Mouse (Mus musculus) stomach, embryonic 15.5 days (tissue): ENCODE results near the gene Mycbp. TPM values are rescaled to one million over a fixed set of nuclear protein-coding genes. Genes with fewer than 3 reads are reported as not detected.

ENCODE experiments used
- ATAC-seq: fragments of 200-750 bp; cut with Nextera tagmentation; 2 replicates; pipeline ENCODE4 v1.8.0; 2017; ENCODE audit warnings: low read depth, moderate number of reproducible peaks, moderate TSS enrichment; ENCODE audit not compliant: insufficient read depth, low FRiP score
- H3K27ac ChIP-seq: fragments of 300-500 bp; sonication (generic); 2 replicates; pipeline ENCODE4 v1.5.1; 2015; ENCODE audit warnings: mild to moderate bottlenecking, inconsistent platforms
- H3K27me3 ChIP-seq: fragments of 300-500 bp; sonication (generic); replicated peaks from 2 replicates; pipeline ENCODE4 v1.6.1; 2015; ENCODE audit warnings: inconsistent platforms
- H3K36me3 ChIP-seq: fragments of 300-500 bp; sonication (generic); 2 replicates; pipeline ENCODE4 v1.6.1; 2015; ENCODE audit warnings: inconsistent platforms
- H3K4me1 ChIP-seq: fragments of 300-500 bp; sonication (generic); 2 replicates; pipeline ENCODE4 v1.6.1; 2015; ENCODE audit warnings: inconsistent platforms
- H3K4me2 ChIP-seq: fragments of 300-500 bp; sonication (generic); 2 replicates; pipeline ENCODE4 v1.6.1; 2015; ENCODE audit warnings: mild to moderate bottlenecking, inconsistent platforms
- H3K4me3 ChIP-seq: fragments of 300-500 bp; sonication (generic); replicated peaks from 2 replicates; pipeline ENCODE4 v1.5.1; 2015; ENCODE audit warnings: inconsistent platforms
- H3K9ac ChIP-seq: fragments of 300-500 bp; sonication (generic); 2 replicates; pipeline ENCODE4 v1.6.1; 2015; ENCODE audit warnings: inconsistent platforms
- H3K9me3 ChIP-seq: fragments of 300-500 bp; sonication (generic); 2 replicates; pipeline ENCODE4 v1.6.1; 2016; ENCODE audit warnings: inconsistent platforms
- WGBS: fragments of 180-500 bp; shearing (Covaris S2); methylation state at CpG from one replicate; pipeline ENCODE4 v1.1.7; 2015; 5-methylcytosine and 5-hydroxymethylcytosine counted together
- polyA plus RNA-seq: library from polyadenylated mRNA; unstranded; fragments of >200 nt; fragmentation: Nextera tagmentation; extraction: Ambion mirVana; gene quantifications from 2 replicates; pipeline ENCODE4 v1.2.1, GENCODE M21; 2015

The Mycbp gene
- polyA plus RNA-seq, 1 experiment from 2014 or later, result 93.2 TPM

DNA sequence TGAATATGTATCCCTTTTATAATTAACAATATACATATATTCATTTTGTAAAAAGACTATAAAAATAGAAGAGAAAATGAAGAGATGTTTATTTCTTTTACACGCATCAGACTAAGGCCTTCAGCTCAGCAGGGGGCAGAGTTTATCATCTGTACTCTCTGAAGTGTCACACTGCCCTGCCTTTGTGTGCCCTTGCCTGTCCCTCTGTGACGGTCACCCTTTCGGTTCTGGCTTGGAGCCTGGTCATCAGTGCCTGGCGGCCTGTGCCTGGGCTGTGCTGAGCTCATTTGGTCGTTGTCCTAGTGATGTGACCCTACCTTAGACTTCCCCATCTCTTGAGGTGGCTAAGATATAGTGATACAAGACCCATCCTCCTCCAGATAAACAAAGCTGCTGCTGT is 42.5 kb downstream of the Mycbp start:
- H3K36me3 ChIP-seq, result no peaks in the 10 kb centered on the region
- WGBS, result 48% methylated on average over 5 of the region's 5 CpGs
- no peak for ATAC-seq
- no peak overlapping the region for H3K4me2 ChIP-seq
- H3K4me3 ChIP-seq, result no peak overlapping the region
- no peaks in the 10 kb centered on the region for H3K4me1 ChIP-seq
- no peak overlapping the region for H3K27ac ChIP-seq
- no peaks in the 10 kb centered on the region for H3K9me3 ChIP-seq
- no peaks in the 10 kb centered on the region for H3K27me3 ChIP-seq
- no peak overlapping the region for H3K9ac ChIP-seq

DNA sequence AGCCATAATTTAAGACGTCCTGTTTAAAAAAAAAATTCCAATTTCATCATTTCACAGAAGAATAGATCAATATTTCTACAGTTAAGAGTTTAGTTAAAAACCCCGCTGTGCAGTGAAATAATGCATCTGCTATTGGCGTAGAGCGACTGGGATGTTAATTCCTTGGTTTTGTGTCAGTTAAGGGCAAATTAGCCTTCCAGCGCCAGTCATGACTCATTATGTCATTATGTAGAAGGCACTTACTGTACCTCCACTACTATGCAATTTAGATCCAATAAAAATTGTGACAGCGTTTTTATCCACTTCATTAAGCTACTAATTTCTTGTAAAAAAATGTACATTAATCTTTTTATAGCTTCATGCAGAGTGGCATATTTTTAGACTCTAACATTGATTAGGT is 44.3 kb downstream of the Mycbp start:
- H3K27ac ChIP-seq, result no peak overlapping the region
- H3K27me3 ChIP-seq, result no peaks in the 10 kb centered on the region
- 73% methylated on average over 6 of the region's 6 CpGs for WGBS
- no peaks in the 10 kb centered on the region for H3K36me3 ChIP-seq
- no peak overlapping the region for H3K4me2 ChIP-seq
- H3K9me3 ChIP-seq, result no peaks in the 10 kb centered on the region
- H3K9ac ChIP-seq, result no peak overlapping the region
- H3K4me3 ChIP-seq, result no peak overlapping the region
- no peak for ATAC-seq
- H3K4me1 ChIP-seq, result no peaks in the 10 kb centered on the region

DNA sequence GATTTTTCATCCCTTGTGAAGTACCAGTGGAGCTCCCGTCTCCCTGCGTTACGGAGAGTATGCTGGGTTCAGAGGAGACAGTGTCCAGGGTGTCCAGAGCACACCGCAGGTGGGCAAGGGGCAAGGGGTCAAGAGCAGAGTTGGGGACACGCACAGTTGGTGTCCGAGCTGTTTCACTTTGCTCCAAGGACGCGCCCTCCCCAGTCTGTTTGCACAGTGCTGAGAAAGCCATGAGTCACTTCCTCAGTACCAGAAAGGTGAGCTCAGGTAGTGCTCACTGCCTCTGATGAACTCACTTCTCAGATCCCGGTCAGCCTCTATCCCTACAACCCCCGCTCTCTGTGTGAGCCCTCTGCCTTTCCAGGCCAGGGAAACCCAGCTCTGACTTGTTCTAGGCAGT is 45.0 kb downstream of the Mycbp start:
- no peaks in the 10 kb centered on the region for H3K27me3 ChIP-seq
- H3K4me3 ChIP-seq, result no peak overlapping the region
- H3K4me1 ChIP-seq, result no peaks in the 10 kb centered on the region
- no peaks in the 10 kb centered on the region for H3K36me3 ChIP-seq
- no peak overlapping the region for H3K27ac ChIP-seq
- peak; percentile 84 for ATAC-seq
- WGBS, result 64% methylated on average over 10 of the region's 10 CpGs
- no peak overlapping the region for H3K9ac ChIP-seq
- H3K9me3 ChIP-seq, result no peaks in the 10 kb centered on the region
- H3K4me2 ChIP-seq, result peak overlapping the region; percentile 25; the same call in 1 of the 2 replicates

DNA sequence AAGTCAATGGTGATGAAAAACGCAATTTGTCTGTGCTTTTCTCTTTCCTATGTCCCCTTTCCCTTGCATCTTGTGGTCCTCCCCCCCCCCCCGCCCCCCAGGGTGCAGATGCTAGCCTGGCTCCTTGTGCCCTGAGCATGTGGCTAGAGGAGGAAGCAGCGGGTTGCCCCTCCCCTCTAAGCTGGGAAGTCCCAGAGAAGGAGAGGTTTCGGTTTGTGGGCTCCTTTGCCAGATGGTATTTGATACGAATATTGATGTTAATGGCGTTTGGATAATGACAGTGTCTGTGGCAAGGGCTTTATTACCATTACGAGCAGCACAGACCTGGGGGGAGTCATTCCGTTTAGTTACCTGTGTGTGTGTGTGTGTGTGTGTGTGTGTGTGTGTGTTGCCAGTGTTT is 47.4 kb downstream of the Mycbp start:
- 41% methylated on average over 8 of the region's 8 CpGs for WGBS
- Histone ChIP-seq H3K27ac (no peak overlapping the region), H3K9me3 (no peaks in the 10 kb centered on the region), H3K36me3 (no peaks in the 10 kb centered on the region), H3K4me1 (peaks cover 7% of the 10 kb centered on the region), H3K27me3 (0 out of 2 replicates have a peak, but pooled peaks cover 7% of the 10 kb centered on the region), H3K4me2 (no peak overlapping the region), H3K9ac (no peak overlapping the region), H3K4me3 (no peak overlapping the region)
- ATAC-seq, result no peak

DNA sequence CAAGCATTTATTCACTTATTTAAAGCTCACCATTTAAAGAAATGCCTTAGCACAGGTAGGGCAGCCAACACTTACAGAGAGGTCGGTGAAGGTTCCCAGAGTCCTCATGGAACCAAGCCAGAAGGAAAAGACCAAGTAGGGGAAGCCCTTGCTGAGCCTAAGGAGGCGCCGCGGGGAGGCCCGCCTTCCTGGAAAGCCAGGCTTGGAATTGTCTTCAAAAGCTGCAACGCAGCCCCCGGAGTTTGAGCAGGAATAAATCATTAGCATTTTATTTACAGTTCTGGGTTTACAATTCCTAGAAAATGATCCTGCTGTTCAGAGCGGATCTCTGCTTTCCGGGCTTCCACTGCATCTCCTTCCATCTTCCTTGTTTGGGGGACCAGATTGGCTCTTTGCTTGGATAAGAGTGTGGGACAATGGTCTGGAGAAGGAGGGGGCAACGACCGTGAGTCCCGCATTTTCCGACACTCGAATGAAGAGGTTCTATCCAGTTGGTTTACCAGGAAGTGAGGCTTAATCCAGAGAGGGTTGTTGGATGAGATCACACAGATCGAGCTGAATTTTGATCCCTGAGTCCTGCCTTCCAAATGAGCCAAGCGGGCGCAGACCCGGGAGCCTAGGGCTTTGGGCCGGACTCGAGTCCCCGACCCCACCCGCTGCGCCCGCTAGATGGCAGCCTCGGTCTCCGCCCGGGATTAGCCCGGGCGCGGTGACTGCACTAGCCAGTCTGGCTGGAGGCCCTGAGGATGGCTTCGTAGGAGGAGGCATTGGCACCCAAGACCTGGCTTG is 52.3 kb downstream of the Mycbp start:
- Histone ChIP-seq H3K36me3 (no peaks in the 10 kb centered on the region), H3K27me3 (0 out of 2 replicates have a peak, but pooled peaks cover 7% of the 10 kb centered on the region), H3K4me1 (peaks cover 14% of the 10 kb centered on the region), H3K4me2 (peak overlapping the region; percentile 43), H3K9ac (no peak overlapping the region), H3K9me3 (no peaks in the 10 kb centered on the region), H3K27ac (no peak overlapping the region), H3K4me3 (peak overlapping the region; percentile 17; the same call in 1 of the 2 replicates)
- ATAC-seq, result peak; percentile 65
- 3% methylated on average over 31 of the region's 31 CpGs for WGBS

DNA sequence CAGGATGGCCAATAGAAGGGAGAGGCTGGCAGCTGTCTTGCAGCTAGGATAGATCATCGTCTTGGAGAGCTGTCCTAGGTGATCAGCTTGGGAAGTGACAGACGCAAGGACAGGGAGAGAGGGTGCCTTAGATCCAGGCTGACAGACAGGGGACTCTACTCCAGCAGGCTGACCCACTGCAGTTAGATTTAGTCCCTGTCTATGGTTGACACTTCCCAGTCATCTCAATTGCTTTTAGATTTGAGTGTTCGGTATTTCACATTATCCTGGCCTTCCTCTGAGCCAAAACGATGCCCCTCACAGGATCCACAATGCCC is 52.8 kb downstream of the Mycbp start:
- Histone ChIP-seq H3K27ac (no peak overlapping the region), H3K36me3 (no peaks in the 10 kb centered on the region), H3K27me3 (0 out of 2 replicates have a peak, but pooled peaks cover 7% of the 10 kb centered on the region), H3K9me3 (no peaks in the 10 kb centered on the region), H3K4me3 (peak overlapping the region; percentile 17; the same call in 1 of the 2 replicates), H3K4me1 (peaks cover 14% of the 10 kb centered on the region), H3K4me2 (peak overlapping the region; percentile 43), H3K9ac (no peak overlapping the region)
- WGBS, result 64% methylated on average over 4 of the region's 4 CpGs
- peak; percentile 16; the same call in 1 of the 2 replicates for ATAC-seq

DNA sequence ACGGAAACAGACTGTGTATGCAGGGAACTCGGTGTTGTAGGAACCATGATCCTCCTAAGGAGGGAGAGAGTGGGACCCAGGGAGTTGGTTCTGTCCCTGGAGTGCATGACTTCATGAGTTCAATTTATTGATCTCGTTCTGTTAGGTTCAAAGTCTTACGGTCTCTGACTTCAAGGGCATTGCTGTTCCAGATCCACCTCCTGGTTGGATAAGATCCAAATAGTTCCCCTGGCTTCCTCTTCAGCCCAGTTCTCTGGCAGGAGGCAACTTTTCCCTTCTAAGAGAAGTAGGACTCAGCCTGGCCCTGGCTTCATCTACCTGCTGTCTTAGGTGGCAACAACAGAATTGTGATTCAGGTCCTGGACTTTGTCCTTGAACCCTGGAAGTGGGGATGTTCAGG is 53.3 kb downstream of the Mycbp start:
- no peaks in the 10 kb centered on the region for H3K36me3 ChIP-seq
- no peak overlapping the region for H3K27ac ChIP-seq
- H3K4me3 ChIP-seq, result no peak overlapping the region
- 0 out of 2 replicates have a peak, but pooled peaks cover 7% of the 10 kb centered on the region for H3K27me3 ChIP-seq
- WGBS, result 59% methylated on average over 4 of the region's 4 CpGs
- H3K9ac ChIP-seq, result no peak overlapping the region
- no peak for ATAC-seq
- no peak overlapping the region for H3K4me2 ChIP-seq
- H3K9me3 ChIP-seq, result no peaks in the 10 kb centered on the region
- H3K4me1 ChIP-seq, result peaks cover 14% of the 10 kb centered on the region

DNA sequence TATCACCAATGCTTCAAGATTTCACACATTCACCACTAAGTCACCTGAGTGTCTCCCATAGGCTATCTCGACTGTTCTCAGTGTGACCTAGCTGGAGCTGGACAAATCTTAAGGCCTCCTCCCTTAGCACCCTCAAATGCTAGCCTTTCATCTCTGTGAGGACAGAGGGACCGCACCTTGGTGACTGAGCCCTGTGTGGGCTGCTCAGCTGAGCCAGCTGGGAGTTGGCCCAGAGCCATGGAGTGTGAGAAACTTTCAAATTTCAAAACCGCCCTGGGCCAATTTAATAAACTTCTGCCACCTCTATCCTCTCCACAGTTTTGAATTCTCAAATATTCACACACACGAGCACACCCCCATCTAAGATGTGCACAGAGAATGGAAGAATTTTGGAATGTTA is 56.3 kb downstream of the Mycbp start:
- ATAC-seq, result no peak
- Histone ChIP-seq H3K36me3 (no peaks in the 10 kb centered on the region), H3K27ac (no peak overlapping the region), H3K4me1 (peaks cover 14% of the 10 kb centered on the region), H3K27me3 (0 out of 2 replicates have a peak, but pooled peaks cover 7% of the 10 kb centered on the region), H3K9ac (no peak overlapping the region), H3K4me3 (no peak overlapping the region), H3K9me3 (no peaks in the 10 kb centered on the region), H3K4me2 (no peak overlapping the region)
- WGBS, result 31% methylated on average over 4 of the region's 4 CpGs

Other genes starting within 250 kb of the Mycbp start
- gene Macf1, start 220.5 kb upstream of the Mycbp start, polyA plus RNA-seq, result 34.6 and 36.1 TPM in 2 replicates
- 287 and 321 TPM in 2 replicates for gene Ndufs5, start 186.6 kb upstream of the Mycbp start, polyA plus RNA-seq
- gene Akirin1, start 154.5 kb upstream of the Mycbp start, polyA plus RNA-seq, result 47.1 and 48.2 TPM in 2 replicates
- 5.7 and 6.0 TPM in 2 replicates for gene Rhbdl2, start 117.0 kb upstream of the Mycbp start, polyA plus RNA-seq
- gene 4933427I04Rik, start 45.2 kb upstream of the Mycbp start, polyA plus RNA-seq, result 0.08 TPM in 2 replicates
- 50.6 and 50.7 TPM in 2 replicates for gene Rragc, start 12.6 kb downstream of the Mycbp start, polyA plus RNA-seq
- not detected in 2 replicates for gene 4930535I16Rik, start 13.2 kb downstream of the Mycbp start, polyA plus RNA-seq